Comparison of ENCODE assay signal across 15 mouse cellular contexts in genomic region chr6:129434239-129434638, GRCm38 (mm10). TPM values are rescaled to one million over a fixed set of nuclear protein-coding genes. Genes with fewer than 3 reads are reported as not detected.
A peak's percentile ranks its signal among the peaks of the same experiment; 100 is the strongest.
DNase-seq lines count a peak whose midpoint lies in the region; ATAC-seq and TF ChIP-seq lines count a peak whose summit lies in the region.
"Had no signal": no experiment of that assay in that cellular context is flagged by ENCODE, and none has a peak within 500 bp of the region (broad histone marks: within the 10 kb centered on the region; RNA-seq: fewer than 3 reads in every experiment).

No protein-coding gene starts in this region.

- peak; percentile 67 for DNase-seq in layer of hippocampus, adult 9-11 months
- DNase-seq in layer of hippocampus, adult 2 months (ENCODE audit: low spot score in 2 of 2) = no peak
- peak; percentile 39 for DNase-seq in CD4-positive, CD25-positive, alpha-beta regulatory T cell, adult 2 months (ENCODE audit: low read depth, low spot score)
- DNase-seq in left cerebral cortex, postnatal 25 days (ENCODE audit: low spot score in 2 of 2) = no peak
- no peak for DNase-seq in gastrocnemius, postnatal 36 days
- DNase-seq in ovary, adult 18-20 months (ENCODE audit: low spot score) = no peak
- DNase-seq: cerebellum, postnatal 36 days; heart, adult 2 months; heart, postnatal 14 days; kidney, postnatal 4 days; left cerebral cortex, postnatal 4 days had no signal

- TF ChIP-seq CTCF in layer of hippocampus, adult 2 months (conservative IDR thresholded peaks at IDR 0.05) = no peak

- no peak overlapping the region for H3K27ac ChIP-seq in layer of hippocampus, adult 2 months
- H3K27ac ChIP-seq: embryonic facial prominence, embryonic 15.5 days; heart, adult 2 months had no signal

- peak; percentile 99 for ATAC-seq in granulocyte monocyte progenitor cell, adult 5-6 weeks (replicated peaks; ENCODE audit: poor library complexity, severe bottlenecking)
- peak; percentile 98 for ATAC-seq in megakaryocyte progenitor cell, adult 5-6 weeks (replicated peaks; ENCODE audit: poor library complexity)
- ATAC-seq: intestine, postnatal 0 days had no signal

- intact Hi-C loops in left cerebral cortex, postnatal 25 days (cut with DNase I) = no loop called here
- intact Hi-C loops in gastrocnemius, postnatal 36 days (cut with DNase I) = no loop called here

- no peak overlapping the region for H3K4me3 ChIP-seq in layer of hippocampus, adult 2 months
- H3K4me3 ChIP-seq: embryonic facial prominence, embryonic 15.5 days; heart, adult 2 months had no signal

RNA-seq across cellular contexts. Expression of gene Clec1a, which starts 17.6 kb away (rescaled TPM):
- 1 to 10 TPM; 4.1 to 5.7 TPM for total RNA-seq in layer of hippocampus, adult 2 months (2021)
- not detected in 2 replicates for total RNA-seq in granulocyte monocyte progenitor cell, adult 5-6 weeks (2014; fragmentation: Nextera tagmentation)
- total RNA-seq in granulocyte monocyte progenitor cell, adult 5-6 weeks (2017) = not detected in 2 replicates
- total RNA-seq in megakaryocyte progenitor cell, adult 5-6 weeks (2015) = 0.12 TPM in 1 of 2 replicates, not detected in the other
- 0.12 and 0.78 TPM in 2 replicates for total RNA-seq in megakaryocyte progenitor cell, adult 5-6 weeks (2017)
- total RNA-seq in left cerebral cortex, postnatal 25 days (2021) = under 1 TPM; 0.66 to 0.85 TPM
- total RNA-seq in gastrocnemius, postnatal 36 days (2021) = 1 to 10 TPM; 2.2 to 2.6 TPM

RNA-seq across cellular contexts. Expression of gene Clec9a, which starts 25.6 kb away (rescaled TPM):
- total RNA-seq in layer of hippocampus, adult 2 months (2021) = not detected
- not detected in 2 replicates for total RNA-seq in granulocyte monocyte progenitor cell, adult 5-6 weeks (2014; fragmentation: Nextera tagmentation)
- total RNA-seq in granulocyte monocyte progenitor cell, adult 5-6 weeks (2017) = 0.60 TPM in 1 of 2 replicates, not detected in the other
- total RNA-seq in megakaryocyte progenitor cell, adult 5-6 weeks (2015) = 5.2 and 6.3 TPM in 2 replicates
- 2.0 and 3.4 TPM in 2 replicates for total RNA-seq in megakaryocyte progenitor cell, adult 5-6 weeks (2017)
- not detected for total RNA-seq in left cerebral cortex, postnatal 25 days (2021)
- total RNA-seq in gastrocnemius, postnatal 36 days (2021) = not detected
- total RNA-seq: left cerebral cortex, postnatal 4 days had no signal

RNA-seq across cellular contexts. Expression of gene Clec1b, which starts 37.1 kb away (rescaled TPM):
- total RNA-seq in layer of hippocampus, adult 2 months (2021) = not detected
- 2.0 TPM in 1 of 2 replicates, not detected in the other for total RNA-seq in granulocyte monocyte progenitor cell, adult 5-6 weeks (2014; fragmentation: Nextera tagmentation)
- total RNA-seq in granulocyte monocyte progenitor cell, adult 5-6 weeks (2017) = 0.21 TPM in 1 of 2 replicates, not detected in the other
- 0.17 and 0.22 TPM in 2 replicates for total RNA-seq in megakaryocyte progenitor cell, adult 5-6 weeks (2015)
- total RNA-seq in megakaryocyte progenitor cell, adult 5-6 weeks (2017) = 0.17 and 0.42 TPM in 2 replicates
- not detected for total RNA-seq in left cerebral cortex, postnatal 25 days (2021)
- total RNA-seq in gastrocnemius, postnatal 36 days (2021) = not detected

RNA-seq across cellular contexts. Expression of gene Clec12b, which starts 48.6 kb away (rescaled TPM):
- not detected for total RNA-seq in layer of hippocampus, adult 2 months (2021)
- not detected in 2 replicates for total RNA-seq in granulocyte monocyte progenitor cell, adult 5-6 weeks (2014; fragmentation: Nextera tagmentation)
- total RNA-seq in granulocyte monocyte progenitor cell, adult 5-6 weeks (2017) = not detected in 2 replicates
- not detected in 2 replicates for total RNA-seq in megakaryocyte progenitor cell, adult 5-6 weeks (2015)
- not detected in 2 replicates for total RNA-seq in megakaryocyte progenitor cell, adult 5-6 weeks (2017)
- not detected for total RNA-seq in left cerebral cortex, postnatal 25 days (2021)
- not detected for total RNA-seq in gastrocnemius, postnatal 36 days (2021)
- total RNA-seq: left cerebral cortex, postnatal 4 days had no signal

Comparison
In these comparisons a context has a peak if more than half of its experiments do, and no peak if none do; other contexts are left out.
1. DNase-seq: peak in layer of hippocampus, adult 9-11 months (single experiment) and CD4-positive, CD25-positive, alpha-beta regulatory T cell, adult 2 months (single experiment); none in layer of hippocampus, adult 2 months (0 of 2), left cerebral cortex, postnatal 25 days (0 of 2), gastrocnemius, postnatal 36 days (0 of 2) and ovary, adult 18-20 months (single experiment).